Mouse (Mus musculus) right cerebral cortex, postnatal 4 days (tissue): ENCODE data around the gene Rflna.

ENCODE experiments used
- DNase-seq: peaks from one replicate; pipeline ENCODE4 v3.0.0-alpha.2; 2022

The Rflna gene

GRCm38 (mm10) chr5:125055901-125056300 is 52.9 kb downstream of the Rflna start:
- no peak for DNase-seq

DNA sequence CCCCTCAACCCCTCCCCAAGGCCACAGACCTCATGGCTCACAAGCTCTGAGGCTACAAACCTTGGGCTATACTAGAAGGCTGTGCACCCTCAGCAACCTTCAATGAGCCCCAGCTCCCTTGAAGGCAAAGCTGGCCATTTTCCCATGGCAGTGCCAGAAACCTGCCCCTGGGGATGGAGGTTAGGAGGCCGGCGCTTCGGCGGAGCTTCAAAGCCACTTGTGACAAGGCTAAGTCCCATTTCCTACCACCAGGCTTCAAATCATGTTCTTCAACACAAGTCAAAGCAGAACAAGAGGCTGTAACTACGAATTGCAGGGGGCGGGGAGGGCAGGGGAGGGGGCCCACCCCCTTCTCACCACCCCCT is 53.3 kb downstream of the Rflna start:
- DNase-seq: no peak

DNA sequence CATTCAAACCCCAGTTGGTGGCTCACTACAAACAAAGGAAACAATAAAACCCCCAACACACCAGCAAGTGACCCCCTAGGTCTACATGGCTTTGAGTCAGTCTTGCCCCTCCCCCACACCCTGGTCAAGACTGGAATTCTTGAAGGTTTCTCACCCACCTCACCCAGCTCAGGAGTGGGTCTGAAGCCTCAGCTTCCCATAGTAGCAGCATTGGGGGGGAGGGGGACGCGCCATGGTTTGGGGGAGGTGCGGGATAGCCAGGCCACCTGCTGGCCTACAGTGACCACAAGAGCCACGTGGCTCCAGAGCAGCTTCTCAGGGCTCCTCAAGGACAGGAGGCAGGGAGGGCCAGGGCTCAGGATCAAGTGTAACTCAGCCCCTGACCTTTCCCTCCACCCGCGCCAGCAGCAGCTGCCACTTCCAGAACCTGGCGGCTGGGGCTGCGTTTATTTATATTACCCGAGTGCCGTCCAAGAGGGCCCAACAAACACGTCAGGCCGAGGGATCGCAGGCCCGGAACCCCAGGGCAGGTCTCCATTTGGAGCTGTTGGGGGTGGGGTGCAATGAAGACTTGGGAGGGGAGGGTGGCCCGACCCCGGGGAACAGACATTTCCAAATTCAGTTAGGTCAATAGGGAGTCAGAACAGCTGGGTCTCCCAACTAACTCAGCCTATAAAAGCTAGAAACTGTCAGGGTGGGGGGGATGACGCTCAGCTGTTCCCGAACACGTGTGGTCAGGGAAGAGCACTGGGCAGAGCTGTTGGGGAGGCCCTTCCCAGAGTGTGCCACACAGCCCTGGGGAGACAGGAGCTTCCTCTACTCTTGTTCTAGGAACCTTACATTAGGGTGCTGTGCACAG is 53.9 kb downstream of the Rflna start:
- DNase-seq: peak; percentile 24

DNA sequence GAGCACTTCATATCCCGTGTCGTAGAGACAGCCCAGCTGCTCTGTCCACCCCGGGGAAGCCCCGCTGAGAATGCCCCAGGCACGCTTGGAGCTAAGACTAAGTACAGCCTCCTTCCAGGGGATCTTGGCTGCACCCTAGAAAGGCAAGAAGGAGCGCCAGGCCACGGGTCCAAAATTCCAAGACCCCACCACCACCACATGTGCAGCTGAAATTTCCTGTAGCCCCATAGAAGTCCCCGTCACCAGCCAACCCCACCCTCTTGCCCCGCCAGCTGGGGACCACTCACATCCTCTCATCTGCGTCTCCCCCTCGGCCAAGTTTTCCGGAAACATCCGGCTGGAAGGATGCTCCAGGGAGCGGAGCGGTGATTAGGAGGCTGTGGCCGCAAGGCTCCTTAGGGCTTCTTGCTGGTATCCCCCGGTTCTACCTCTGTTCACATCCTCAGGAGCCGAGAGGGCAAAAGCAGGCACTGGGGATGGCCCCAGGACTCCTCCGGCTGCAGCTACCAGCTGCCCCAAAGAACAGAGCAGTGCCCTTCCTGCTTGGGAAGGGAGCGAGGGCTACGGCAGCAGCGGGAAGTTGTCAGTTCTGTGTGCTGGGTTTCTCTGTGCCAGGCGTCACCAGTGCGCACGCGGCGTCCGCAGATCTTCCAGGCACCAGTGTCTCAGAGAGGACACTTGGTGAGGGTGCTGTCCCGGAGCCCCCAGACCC is 54.7 kb downstream of the Rflna start:
- peak; percentile 51 for DNase-seq

DNA sequence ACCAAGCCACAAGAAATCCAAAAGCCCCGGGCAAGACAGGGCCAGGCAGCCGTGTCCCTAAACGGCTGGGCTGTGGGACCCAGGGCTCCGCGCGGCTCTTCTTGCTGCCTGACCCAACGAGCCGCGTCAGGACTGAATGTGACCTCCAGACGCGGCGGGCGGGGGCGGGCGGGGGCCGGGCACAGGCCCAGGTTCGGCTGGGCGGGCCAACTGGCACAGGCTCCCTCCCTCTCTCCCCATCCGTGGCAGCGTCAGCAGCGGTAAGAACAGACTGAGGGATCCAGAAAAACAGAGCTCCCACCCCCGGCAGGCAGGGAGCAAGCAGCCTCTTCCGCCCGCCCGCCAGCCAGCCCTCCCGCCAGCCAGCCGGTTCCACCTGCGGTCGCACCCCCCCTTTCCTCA is 55.2 kb downstream of the Rflna start:
- DNase-seq: peak; percentile 69
